Mouse (Mus musculus) liver, embryonic 15.5 days (tissue): ENCODE measurements around the gene Atp6v1fnb. TPM values are rescaled to one million over a fixed set of nuclear protein-coding genes. Genes with fewer than 3 reads are reported as not detected.

Experiments used
- ATAC-seq: fragments of 200-750 bp; cut with Nextera tagmentation; 2 replicates; pipeline ENCODE4 v1.8.0; 2017; ENCODE audit warnings: moderate number of reproducible peaks, mild to moderate bottlenecking, moderate library complexity; ENCODE audit not compliant: insufficient read depth
- H3K27ac ChIP-seq: fragments of 300-500 bp; sonication (generic); replicated peaks from 2 replicates; pipeline ENCODE4 v1.5.1; 2015; ENCODE audit warnings: mild to moderate bottlenecking, inconsistent platforms
- H3K27me3 ChIP-seq: fragments of 300-500 bp; sonication (generic); 2 replicates; pipeline ENCODE4 v1.6.1; 2015; ENCODE audit warnings: mild to moderate bottlenecking, inconsistent platforms
- H3K36me3 ChIP-seq: fragments of 300-500 bp; sonication (generic); replicated peaks from 2 replicates; pipeline ENCODE4 v1.6.1; 2015; ENCODE audit warnings: moderate library complexity, mild to moderate bottlenecking, inconsistent platforms
- H3K4me1 ChIP-seq: fragments of 300-500 bp; sonication (generic); replicated peaks from 2 replicates; pipeline ENCODE4 v1.6.1; 2015; ENCODE audit warnings: inconsistent platforms
- H3K4me2 ChIP-seq: fragments of 300-500 bp; sonication (generic); 2 replicates; pipeline ENCODE4 v1.6.1; 2015; ENCODE audit warnings: moderate library complexity, mild to moderate bottlenecking, inconsistent platforms
- H3K4me3 ChIP-seq: fragments of 300-500 bp; sonication (generic); replicated peaks from 2 replicates; pipeline ENCODE4 v1.5.1; 2015; ENCODE audit warnings: mild to moderate bottlenecking, inconsistent platforms
- H3K9ac ChIP-seq: fragments of 300-500 bp; sonication (generic); 2 replicates; pipeline ENCODE4 v1.6.1; 2015; ENCODE audit warnings: moderate library complexity, mild to moderate bottlenecking, inconsistent platforms
- H3K9me3 ChIP-seq: fragments of 300-500 bp; sonication (generic); replicated peaks from 2 replicates; pipeline ENCODE4 v1.6.1; 2016; ENCODE audit warnings: inconsistent platforms
- WGBS: fragments of 180-500 bp; shearing (Covaris S2); methylation state at CpG from one replicate; pipeline ENCODE4 v1.1.7; 2015; ENCODE audit warnings: mixed read lengths; ENCODE audit not compliant: insufficient replicate concordance; 5-methylcytosine and 5-hydroxymethylcytosine counted together
- polyA plus RNA-seq: library from polyadenylated mRNA; unstranded; fragments of >200 nt; fragmentation: Nextera tagmentation; extraction: Ambion mirVana; gene quantifications from 2 replicates; pipeline ENCODE4 v1.2.1, GENCODE M21; 2015

Atp6v1fnb gene
- polyA plus RNA-seq, 1 experiment from 2014 or later: not detected

DNA sequence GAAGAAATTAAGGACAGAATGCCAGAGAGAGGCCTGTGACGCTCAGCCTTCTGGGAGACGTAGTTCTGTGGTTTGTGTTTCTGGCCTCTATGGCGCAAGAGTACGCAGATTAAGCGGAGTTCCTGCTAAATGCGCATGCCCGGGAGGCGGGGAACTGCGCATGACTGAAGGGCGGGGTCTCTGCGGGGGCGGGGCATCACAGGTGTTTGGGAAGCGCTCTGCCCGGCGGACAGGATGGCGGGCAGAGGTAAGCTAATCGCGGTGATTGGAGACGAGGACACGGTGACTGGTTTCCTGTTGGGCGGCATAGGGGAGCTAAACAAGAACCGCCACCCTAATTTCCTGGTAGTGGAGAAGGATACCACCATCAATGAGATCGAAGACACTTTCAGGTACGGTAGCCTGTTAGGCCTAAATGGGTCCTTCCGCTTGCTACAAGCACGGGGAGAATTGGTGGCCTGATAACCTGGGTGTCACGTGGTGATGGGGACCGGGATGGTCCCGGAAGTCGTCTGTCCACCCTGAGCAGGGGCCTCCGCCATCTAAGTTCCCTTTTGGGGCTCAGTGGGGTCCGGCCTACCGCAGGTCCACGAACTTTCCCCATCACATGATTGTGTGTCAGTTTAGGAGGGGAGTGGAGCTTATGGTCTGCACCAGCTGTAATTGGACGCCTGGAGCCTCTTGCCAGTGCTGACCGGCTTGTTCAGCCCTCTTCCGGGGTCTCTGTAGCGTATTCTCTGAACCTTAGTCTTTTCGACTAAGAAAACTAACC, 3.5 kb upstream of the Atp6v1fnb start, which contains the start of gene Atp6v1f:
Atp6v1f (plus strand) TSS at position 136 of the 772 bp plus-strand sequence.
- peak within 1 kb of the TSS; percentile 79 for H3K4me2 ChIP-seq
- under 1% methylated on average over 39 of the region's 39 CpGs for WGBS
- ATAC-seq: peak; percentile 87

DNA sequence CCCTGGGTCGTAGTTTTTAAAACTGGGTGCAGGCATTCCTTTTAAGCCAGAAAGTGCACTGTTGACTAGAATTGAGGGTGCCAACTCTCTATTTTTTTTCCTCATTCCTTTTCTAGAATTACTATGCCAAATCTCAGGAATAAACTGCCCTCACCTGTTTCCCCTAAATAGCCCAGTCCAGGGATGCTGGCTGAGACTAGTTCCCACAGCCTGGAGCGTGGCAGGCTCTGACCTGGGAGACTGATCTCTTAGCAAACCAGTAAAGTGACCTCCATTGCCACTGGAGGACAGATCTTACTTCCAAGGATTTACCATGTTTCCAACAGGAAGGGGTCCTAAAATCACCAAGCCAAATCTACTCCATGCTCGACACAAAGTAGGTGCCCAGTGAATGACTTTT, 2.4 kb upstream of the Atp6v1fnb start:
- no peaks in the 10 kb centered on the region for H3K27me3 ChIP-seq
- ATAC-seq: no peak
- H3K9ac ChIP-seq: peak overlapping the region; percentile 69; the same call in 1 of the 2 replicates
- H3K36me3 ChIP-seq: peaks cover 20% of the 10 kb centered on the region
- H3K9me3 ChIP-seq: no peaks in the 10 kb centered on the region
- peaks cover 25% of the 10 kb centered on the region for H3K4me1 ChIP-seq
- peak overlapping the region; percentile 79 for H3K4me2 ChIP-seq
- H3K4me3 ChIP-seq: peak overlapping the region; percentile 73
- WGBS: 67% methylated on average over 3 of the region's 3 CpGs
- H3K27ac ChIP-seq: 0 out of 2 replicates have a peak overlapping the region, but pooled peaks have one; percentile 64

More for the DNA sequence above, 3.5 kb upstream of the Atp6v1fnb start, which contains the start of gene Atp6v1f:
- Histone ChIP-seq H3K27me3 (no peaks in the 10 kb centered on the region), H3K9me3 (no peaks in the 10 kb centered on the region), H3K9ac (peak within 1 kb of the TSS; percentile 69), H3K36me3 (peaks cover 20% of the 10 kb centered on the region), H3K4me3 (peak within 1 kb of the TSS; percentile 73), H3K27ac (peak within 1 kb of the TSS; percentile 64), H3K4me1 (peaks cover 18% of the 10 kb centered on the region)

DNA sequence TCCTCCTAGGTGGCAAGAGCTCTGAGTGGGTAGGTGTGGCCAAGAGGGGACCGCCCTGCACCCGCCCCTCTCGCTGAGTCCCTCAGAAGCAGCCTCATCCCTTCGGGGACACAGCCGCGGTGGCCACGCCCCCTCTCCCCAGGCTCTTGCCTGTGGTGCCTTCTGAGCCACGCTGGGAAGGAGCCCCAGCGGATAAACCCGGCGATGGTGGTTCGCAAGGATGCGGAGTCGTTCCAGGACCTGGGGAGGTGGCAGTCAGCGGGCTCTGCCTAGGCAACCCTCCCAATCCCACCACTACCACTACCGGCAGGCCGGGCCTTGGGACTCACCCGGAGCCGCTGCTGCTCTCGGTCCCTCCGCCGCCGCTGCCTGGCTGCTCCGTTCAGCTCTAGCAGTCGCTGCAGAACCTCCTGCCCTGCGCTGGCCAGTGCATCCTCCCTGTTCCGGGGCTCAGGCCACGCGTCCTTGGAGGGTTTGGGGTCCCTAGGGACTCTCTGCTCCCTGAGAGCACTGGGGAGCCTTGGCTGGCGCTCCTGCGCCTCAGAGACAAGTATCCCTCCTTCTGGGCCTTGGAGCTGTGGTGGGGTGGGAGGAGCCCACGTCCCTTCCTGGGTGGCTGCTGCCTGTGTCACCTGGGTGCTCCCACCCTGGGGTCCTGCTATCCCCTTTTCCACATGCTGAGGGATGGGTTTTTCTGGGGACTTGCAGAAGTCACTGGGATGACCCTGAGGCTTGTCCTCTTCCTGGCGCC, 2.9 kb downstream of the Atp6v1fnb start:
- peak; percentile 91 for ATAC-seq
- H3K36me3 ChIP-seq: peaks cover 20% of the 10 kb centered on the region
- peaks cover 31% of the 10 kb centered on the region for H3K27me3 ChIP-seq
- peaks cover 19% of the 10 kb centered on the region for H3K4me1 ChIP-seq
- H3K9ac ChIP-seq: peak overlapping the region; percentile 42; the same call in 1 of the 2 replicates
- peak overlapping the region; percentile 85 for H3K4me2 ChIP-seq
- H3K9me3 ChIP-seq: no peaks in the 10 kb centered on the region
- H3K27ac ChIP-seq: no peak overlapping the region
- 4% methylated on average over 33 of the region's 33 CpGs for WGBS
- peak overlapping the region; percentile 60 for H3K4me3 ChIP-seq

DNA sequence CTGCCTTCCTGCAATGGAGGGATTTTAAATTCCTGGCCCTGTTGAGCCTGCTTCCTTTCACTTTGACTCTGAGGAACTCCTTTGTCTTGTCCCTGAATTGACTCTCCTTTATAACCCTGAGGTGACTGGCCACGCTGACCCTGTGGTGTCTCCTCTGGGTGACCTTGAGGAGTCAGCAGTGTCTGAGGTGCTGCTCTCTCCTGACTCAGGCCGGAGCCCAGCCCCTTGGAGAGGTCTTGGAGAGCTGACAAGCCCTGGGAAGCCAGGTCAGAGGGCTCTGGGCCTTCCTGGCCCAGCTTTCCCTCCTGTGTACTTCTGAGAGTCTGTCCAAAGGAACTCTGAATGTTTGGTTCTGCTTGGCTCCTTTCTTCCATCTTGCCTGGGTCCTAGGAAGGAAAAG, 3.5 kb downstream of the Atp6v1fnb start:
- H3K9me3 ChIP-seq: no peaks in the 10 kb centered on the region
- no peak overlapping the region for H3K9ac ChIP-seq
- peaks cover 31% of the 10 kb centered on the region for H3K27me3 ChIP-seq
- H3K27ac ChIP-seq: no peak overlapping the region
- peaks cover 19% of the 10 kb centered on the region for H3K36me3 ChIP-seq
- ATAC-seq: no peak
- H3K4me3 ChIP-seq: no peak overlapping the region
- H3K4me2 ChIP-seq: peak overlapping the region; percentile 85; the same call in 1 of the 2 replicates
- peaks cover 17% of the 10 kb centered on the region for H3K4me1 ChIP-seq
- WGBS: 69% methylated on average over 2 of the region's 2 CpGs

DNA sequence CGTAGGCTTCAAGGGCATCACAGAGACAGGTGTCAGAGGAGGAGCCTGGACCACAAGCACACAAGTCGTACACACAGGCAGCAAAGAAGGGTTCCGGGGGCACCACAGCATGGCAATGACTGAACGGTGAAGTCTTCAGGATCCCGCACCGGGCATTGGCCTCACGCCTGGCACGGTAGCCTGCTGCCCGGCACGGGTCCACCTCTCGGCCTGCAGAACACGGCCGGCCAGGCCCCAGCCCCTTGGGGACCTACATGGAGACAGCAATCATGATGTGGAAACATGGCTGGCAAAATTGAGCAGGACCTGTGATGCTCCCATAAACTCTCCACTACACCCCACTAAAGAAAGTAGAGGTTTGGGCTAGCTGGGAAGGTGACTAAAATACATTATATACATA, 11.5 kb downstream of the Atp6v1fnb start:
- ATAC-seq: no peak
- Histone ChIP-seq H3K9me3 (no peaks in the 10 kb centered on the region), H3K27ac (no peak overlapping the region), H3K27me3 (peaks cover 42% of the 10 kb centered on the region), H3K36me3 (no peaks in the 10 kb centered on the region), H3K9ac (no peak overlapping the region), H3K4me2 (no peak overlapping the region), H3K4me3 (no peak overlapping the region), H3K4me1 (peaks cover 6% of the 10 kb centered on the region; the same call in 1 of the 2 replicates)
- 74% methylated on average over 13 of the region's 13 CpGs for WGBS

DNA sequence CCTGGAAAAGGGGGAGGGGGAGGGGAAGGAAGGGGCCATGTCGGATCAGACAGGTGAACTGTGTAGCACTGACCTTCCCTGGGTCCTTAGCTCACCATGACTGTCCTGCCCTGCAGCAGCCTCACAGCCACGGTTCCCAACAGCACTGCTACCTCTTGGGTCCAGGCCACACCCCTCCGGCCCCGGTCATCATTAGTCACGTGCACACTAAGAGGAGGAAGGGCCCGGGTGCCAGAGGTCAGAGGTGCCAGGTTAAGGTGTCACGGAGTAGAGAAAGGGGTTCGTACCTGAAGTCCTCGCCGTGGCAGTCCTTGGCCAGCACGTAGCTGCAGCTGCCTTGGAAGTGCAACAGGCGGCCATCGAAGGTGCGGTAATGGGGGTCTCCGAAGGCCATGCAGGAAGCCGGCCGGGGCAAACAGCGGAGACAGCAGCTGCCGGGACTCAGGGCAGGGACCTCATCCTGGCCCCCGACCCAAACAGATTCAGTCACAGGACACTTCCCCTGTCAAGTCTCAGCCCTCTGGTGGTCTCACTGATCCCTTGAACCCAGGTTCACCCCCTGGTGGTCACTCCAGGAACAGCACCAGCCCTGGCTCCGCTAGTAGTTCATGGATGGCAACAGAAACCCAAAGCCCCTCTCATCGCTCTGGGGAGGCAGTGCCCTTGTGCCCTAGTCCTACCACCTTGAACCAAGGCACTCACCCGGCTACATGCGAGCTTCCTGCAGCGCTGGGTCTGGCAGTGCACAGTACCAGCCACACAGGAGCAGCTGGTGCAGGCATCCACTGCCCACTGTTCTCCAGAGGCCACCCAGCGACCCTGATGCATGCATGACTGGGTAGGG, 13.7 kb downstream of the Atp6v1fnb start:
- H3K27me3 ChIP-seq: peaks cover 41% of the 10 kb centered on the region

DNA sequence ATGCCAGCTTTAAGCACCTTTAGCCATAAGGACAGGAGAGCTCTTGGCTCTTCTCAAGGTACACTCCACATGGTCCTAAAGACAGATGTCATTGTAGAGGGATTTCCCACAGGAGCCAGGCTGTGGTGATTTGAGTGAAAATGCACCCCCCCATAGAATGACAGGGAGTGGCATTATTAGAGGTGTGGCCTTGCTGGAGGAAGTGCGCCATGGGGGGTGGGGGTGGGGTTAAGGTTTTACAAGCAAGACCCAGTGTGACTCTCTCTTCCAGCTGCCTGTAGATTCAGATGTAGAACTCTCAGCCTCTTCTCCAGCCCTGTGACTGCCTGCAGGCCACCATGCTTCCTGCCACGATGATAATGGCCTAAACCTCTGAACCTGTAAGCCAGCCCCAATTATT, 14.7 kb downstream of the Atp6v1fnb start:
- H3K4me3 ChIP-seq: no peak overlapping the region
- no peak overlapping the region for H3K4me2 ChIP-seq
- no peak overlapping the region for H3K27ac ChIP-seq
- no peak for ATAC-seq
- peaks cover 6% of the 10 kb centered on the region; the same call in 1 of the 2 replicates for H3K4me1 ChIP-seq
- H3K9ac ChIP-seq: no peak overlapping the region
- H3K9me3 ChIP-seq: no peaks in the 10 kb centered on the region
- H3K27me3 ChIP-seq: peaks cover 46% of the 10 kb centered on the region
- H3K36me3 ChIP-seq: no peaks in the 10 kb centered on the region
- 42% methylated on average over 2 of the region's 2 CpGs for WGBS

More for the DNA sequence above, 13.7 kb downstream of the Atp6v1fnb start:
- H3K4me1 ChIP-seq: peaks cover 6% of the 10 kb centered on the region; the same call in 1 of the 2 replicates
- no peaks in the 10 kb centered on the region for H3K9me3 ChIP-seq
- 2% methylated on average over 26 of the region's 26 CpGs for WGBS
- ATAC-seq: peak; percentile 76
- H3K27ac ChIP-seq: no peak overlapping the region
- H3K9ac ChIP-seq: no peak overlapping the region
- H3K4me2 ChIP-seq: peak overlapping the region; percentile 75
- H3K4me3 ChIP-seq: peak overlapping the region; percentile 49
- no peaks in the 10 kb centered on the region for H3K36me3 ChIP-seq

DNA sequence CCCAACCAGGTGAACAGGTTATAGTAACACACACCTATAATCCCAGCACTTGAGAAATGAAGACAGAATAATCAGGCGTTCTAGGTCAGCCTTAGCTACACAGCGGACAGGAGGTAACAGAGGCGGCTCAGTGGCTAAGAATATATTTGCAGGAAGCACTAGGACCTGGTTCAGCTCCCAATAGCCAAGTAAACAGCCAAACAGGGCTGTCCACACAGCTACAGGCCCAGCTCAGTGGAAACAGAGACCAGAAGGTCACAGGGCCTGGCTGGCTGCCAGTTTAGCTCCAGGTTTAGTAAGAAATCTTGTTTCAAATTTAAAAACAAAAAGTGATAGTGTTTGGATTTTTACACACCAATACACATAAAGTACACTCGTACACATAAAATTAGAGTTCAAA, 22.9 kb downstream of the Atp6v1fnb start:
- 0 out of 2 replicates have a peak, but pooled peaks have one; percentile 50 for ATAC-seq
- Histone ChIP-seq H3K9ac (no peak overlapping the region), H3K27ac (no peak overlapping the region), H3K4me3 (no peak overlapping the region), H3K4me1 (0 out of 2 replicates have a peak, but pooled peaks cover 3% of the 10 kb centered on the region), H3K27me3 (peaks cover 51% of the 10 kb centered on the region), H3K36me3 (no peaks in the 10 kb centered on the region), H3K9me3 (no peaks in the 10 kb centered on the region), H3K4me2 (no peak overlapping the region)
- WGBS: 53% methylated on average over 4 of the region's 4 CpGs

DNA sequence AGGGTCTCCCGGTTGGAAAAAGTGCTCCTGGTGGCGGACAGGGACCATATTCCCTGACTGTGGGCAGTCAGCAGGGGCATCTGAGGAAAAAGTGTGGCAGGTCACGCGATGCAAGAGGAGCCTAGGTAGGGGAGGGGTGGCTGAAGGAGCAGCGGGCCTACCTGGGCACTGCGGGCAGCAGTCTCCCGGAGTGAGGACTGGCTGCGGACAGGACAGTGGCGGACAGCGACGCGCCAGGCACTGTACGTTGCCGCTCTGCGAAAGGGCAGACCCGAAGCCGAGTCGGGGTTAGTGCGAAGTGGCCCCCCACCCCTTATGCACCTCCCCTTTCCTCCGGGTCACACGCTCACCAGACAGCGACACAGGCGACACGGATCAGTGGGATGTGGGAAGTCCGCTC, 25.0 kb downstream of the Atp6v1fnb start:
- Histone ChIP-seq H3K36me3 (no peaks in the 10 kb centered on the region), H3K9ac (no peak overlapping the region), H3K4me2 (no peak overlapping the region), H3K27ac (no peak overlapping the region), H3K9me3 (no peaks in the 10 kb centered on the region), H3K4me3 (no peak overlapping the region), H3K27me3 (peaks cover 46% of the 10 kb centered on the region), H3K4me1 (peaks cover 3% of the 10 kb centered on the region; the same call in 1 of the 2 replicates)
- ATAC-seq: no peak
- 18% methylated on average over 25 of the region's 25 CpGs for WGBS

DNA sequence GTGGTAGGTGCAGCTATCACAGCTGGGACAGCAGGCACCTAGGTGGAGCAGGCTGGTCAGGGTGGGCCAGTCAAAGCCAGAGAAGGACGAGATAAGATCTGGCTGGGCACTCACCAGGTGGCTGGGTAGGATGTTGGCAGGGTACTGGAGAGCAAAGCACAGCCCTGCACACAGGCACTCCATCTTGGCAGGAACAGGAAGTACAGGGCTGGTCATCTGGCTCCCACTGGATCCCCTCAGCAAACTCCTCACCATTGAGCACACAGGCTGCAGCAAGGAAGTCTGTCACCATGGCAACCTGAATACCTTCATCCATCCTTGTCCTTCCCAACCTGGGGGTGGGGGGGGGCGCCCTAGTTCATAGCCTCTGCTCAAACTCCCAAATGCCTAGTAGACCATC, 26.6 kb downstream of the Atp6v1fnb start:
- Histone ChIP-seq H3K27me3 (peaks cover 42% of the 10 kb centered on the region), H3K4me3 (no peak overlapping the region), H3K4me1 (peaks cover 3% of the 10 kb centered on the region; the same call in 1 of the 2 replicates), H3K9me3 (no peaks in the 10 kb centered on the region), H3K36me3 (no peaks in the 10 kb centered on the region), H3K9ac (no peak overlapping the region), H3K4me2 (no peak overlapping the region), H3K27ac (no peak overlapping the region)
- ATAC-seq: no peak
- 26% methylated on average over 2 of the region's 2 CpGs for WGBS
